Mouse (Mus musculus) E14TG2a.4 (cell line): ENCODE data around the gene Xk.

Experiments
- CTCF ChIP-seq: conservative IDR thresholded peaks from 2 replicates; pipeline ENCODE4 v1.5.1; 2014; ENCODE audit warnings: low read length
- NANOG ChIP-seq: IDR thresholded peaks from 2 replicates; pipeline ENCODE4 v1.6.1; 2014; ENCODE audit warnings: borderline replicate concordance, low read length, mixed read lengths

- TF ChIP-seq CTCF (no peak), NANOG (no peak)
These were observed 18.6 kb upstream of the Xk start for GRCm38 (mm10) chrX:9253990-9254389.
